Mouse (Mus musculus) B cell, adult 2 months (primary cell): ENCODE measurements at regions not wholly inside any gene's neighbourhood (a gene's known extent, or its start where the extent isn't known, plus 50 kb on each side); places are given as distances from the start of the nearest gene placed in this dataset.

Source experiments
- DNase-seq, 2 experiments: peaks; one replicate each; pipeline ENCODE4 v3.0.0; 2022

- no peak for DNase-seq
These were observed 168.1 kb upstream of the Fn1 start for GRCm38 (mm10) chr1:71821099-71821498.

- no peak for DNase-seq
These were observed 163.3 kb upstream of the Fn1 start for GRCm38 (mm10) chr1:71816306-71816705.

GRCm38 (mm10) chr1:71814141-71814540 is 161.1 kb upstream of the Fn1 start:
- DNase-seq: no peak

GRCm38 (mm10) chr1:71812171-71812695 is 159.2 kb upstream of the Fn1 start:
- no peak for DNase-seq

GRCm38 (mm10) chr1:71811196-71811788 is 158.3 kb upstream of the Fn1 start:
- DNase-seq: peak; percentile 1 to 4

- no peak for DNase-seq
These were observed 155.0 kb upstream of the Fn1 start for GRCm38 (mm10) chr1:71808005-71808404.

GRCm38 (mm10) chr1:71807586-71807985 is 154.6 kb upstream of the Fn1 start:
- DNase-seq: no peak

- DNase-seq: no peak
These were observed 148.5 kb upstream of the Fn1 start for GRCm38 (mm10) chr1:71801283-71802066.

GRCm38 (mm10) chr1:71800581-71800980 is 147.6 kb upstream of the Fn1 start:
- DNase-seq: no peak

GRCm38 (mm10) chr1:71798636-71799035 is 145.6 kb upstream of the Fn1 start:
- DNase-seq: no peak

- DNase-seq: no peak
These were observed 135.4 kb upstream of the Fn1 start for GRCm38 (mm10) chr1:71788408-71788807.

GRCm38 (mm10) chr1:71784880-71785279 is 131.9 kb upstream of the Fn1 start:
- DNase-seq: no peak

- no peak for DNase-seq
These were observed 125.3 kb upstream of the Fn1 start for GRCm38 (mm10) chr1:71778292-71778691.

- DNase-seq: no peak
These were observed 123.0 kb upstream of the Fn1 start for GRCm38 (mm10) chr1:71775865-71776501.

GRCm38 (mm10) chr1:71772526-71772925 is 119.5 kb upstream of the Fn1 start:
- DNase-seq: no peak

- no peak for DNase-seq
These were observed 118.8 kb upstream of the Fn1 start for GRCm38 (mm10) chr1:71771798-71772197.

- no peak for DNase-seq
These were observed 116.6 kb upstream of the Fn1 start for GRCm38 (mm10) chr1:71769595-71769994.

GRCm38 (mm10) chr1:71767705-71768104 is 114.7 kb upstream of the Fn1 start:
- DNase-seq: no peak

GRCm38 (mm10) chr1:71767076-71767475 is 114.1 kb upstream of the Fn1 start:
- no peak for DNase-seq

- no peak for DNase-seq
These were observed 112.0 kb upstream of the Fn1 start for GRCm38 (mm10) chr1:71764951-71765350.

- DNase-seq: no peak
These were observed 110.5 kb upstream of the Fn1 start for GRCm38 (mm10) chr1:71763530-71763929.

GRCm38 (mm10) chr1:71760342-71760741 is 107.3 kb upstream of the Fn1 start:
- DNase-seq: no peak

GRCm38 (mm10) chr1:71757236-71757635 is 104.2 kb upstream of the Fn1 start:
- no peak for DNase-seq

GRCm38 (mm10) chr1:71756159-71756558 is 103.2 kb upstream of the Fn1 start:
- no peak for DNase-seq
